Mouse (Mus musculus) kidney, adult 2 months (tissue): Measurements from ENCODE around the gene Jup.

Experiments used
- CTCF ChIP-seq: fragments of 200-500 bp; conservative IDR thresholded peaks from 2 replicates; pipeline ENCODE4 v1.5.1; 2011; ENCODE audit warnings: low read depth, mild to moderate bottlenecking, control low read depth, low read length, moderate library complexity, mixed read lengths; ENCODE audit not compliant: insufficient read depth, insufficient read length
- POLR2A ChIP-seq: fragments of 200-500 bp; IDR thresholded peaks from one replicate; pipeline ENCODE4 v1.6.1; 2011; ENCODE audit warnings: low read depth, low read length, control low read depth

DNA sequence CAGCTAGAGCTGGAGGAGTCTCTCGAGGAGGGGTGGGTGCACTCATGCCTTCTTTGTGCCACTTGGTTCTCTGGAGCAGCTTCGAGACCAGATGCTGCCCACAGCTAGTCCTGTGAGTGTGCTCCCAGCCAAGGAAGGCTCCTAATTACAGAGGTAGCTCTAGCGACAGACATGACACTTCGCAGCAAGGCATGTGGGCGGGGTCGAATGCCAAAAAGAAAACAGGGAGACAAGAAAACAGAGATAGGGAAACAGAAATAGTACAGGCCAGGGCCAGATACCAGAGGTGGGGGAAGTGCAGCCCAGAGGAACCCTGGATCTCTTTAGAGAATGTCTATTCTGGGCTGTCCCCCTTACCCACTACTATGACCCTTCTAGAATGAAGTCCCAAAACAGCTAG lies 4.7 kb upstream of the Jup start:
- no peak for TF ChIP-seq CTCF
- TF ChIP-seq POLR2A, result no peak
